Mouse (Mus musculus): ENCODE data around the gene Sos1. TPM values are rescaled to one million over a fixed set of nuclear protein-coding genes. Genes with fewer than 3 reads are reported as not detected.
A peak's percentile ranks its signal among the peaks of the same experiment; 100 is the strongest.

The Sos1 gene
- polyA plus RNA-seq, 1 experiment from 2014 or later: 3.8 TPM

GRCm38 (mm10) chr17:80505766-80506165, 25.5 kb upstream of the Sos1 start:
- WGBS: 89% methylated on average over 6 of the region's 6 CpGs
- Histone ChIP-seq H3K27ac (replicated peaks) (no peak overlapping the region), H3K27me3 (ENCODE audit: low read depth, poor library complexity, severe bottlenecking) (no peaks in the 10 kb centered on the region), H3K4me1 (no peaks in the 10 kb centered on the region; the same call in 1 of the 2 replicates), H3K9me3 (replicated peaks) (no peaks in the 10 kb centered on the region), H3K36me3 (no peaks in the 10 kb centered on the region), H3K4me3 (no peak overlapping the region)
- no peak for DNase-seq (ENCODE audit: low spot score)

DNA sequence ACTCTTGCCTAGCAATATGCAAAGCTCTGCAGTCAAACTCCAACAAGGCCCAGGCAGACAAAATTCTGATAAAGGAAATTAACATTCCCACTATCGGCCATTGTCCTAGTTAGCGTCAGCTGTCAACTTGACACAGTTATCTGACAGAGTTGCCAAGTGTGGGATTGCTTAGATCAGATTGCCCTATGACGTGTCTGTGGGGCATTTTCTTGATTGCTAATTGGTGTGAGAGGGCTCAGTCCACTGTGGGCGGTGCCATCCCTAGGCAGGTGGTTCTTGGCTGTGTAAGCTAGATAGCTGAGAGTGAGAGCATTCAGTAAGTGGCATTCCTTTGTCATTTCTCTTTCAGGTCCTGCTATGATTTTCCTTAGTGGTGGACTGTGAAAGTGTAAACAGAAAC, 25.1 kb upstream of the Sos1 start:
- Histone ChIP-seq H3K36me3 (no peaks in the 10 kb centered on the region), H3K27me3 (ENCODE audit: low read depth, poor library complexity, severe bottlenecking) (no peaks in the 10 kb centered on the region), H3K27ac (replicated peaks) (no peak overlapping the region), H3K4me3 (no peak overlapping the region), H3K4me1 (no peaks in the 10 kb centered on the region; the same call in 1 of the 2 replicates), H3K9me3 (replicated peaks) (no peaks in the 10 kb centered on the region)
- WGBS: 91% methylated on average over 4 of the region's 4 CpGs
- DNase-seq (ENCODE audit: low spot score): no peak

- Histone ChIP-seq H3K9me3 (replicated peaks) (no peaks in the 10 kb centered on the region), H3K4me3 (no peak overlapping the region), H3K36me3 (no peaks in the 10 kb centered on the region), H3K27ac (replicated peaks) (no peak overlapping the region), H3K4me1 (peaks cover 6% of the 10 kb centered on the region), H3K27me3 (ENCODE audit: low read depth, poor library complexity, severe bottlenecking) (no peaks in the 10 kb centered on the region)
- DNase-seq (ENCODE audit: low spot score): no peak
- 90% methylated on average over 2 of the region's 2 CpGs for WGBS
These were observed 21.5 kb upstream of the Sos1 start for GRCm38 (mm10) chr17:80501805-80502172.

GRCm38 (mm10) chr17:80501037-80501804, 21.0 kb upstream of the Sos1 start:
- no peaks in the 10 kb centered on the region for H3K9me3 ChIP-seq (replicated peaks)
- no peak for DNase-seq (ENCODE audit: low spot score)
- no peaks in the 10 kb centered on the region for H3K27me3 ChIP-seq (ENCODE audit: low read depth, poor library complexity, severe bottlenecking)
- WGBS: 84% methylated on average over 5 of the region's 5 CpGs
- peaks cover 6% of the 10 kb centered on the region for H3K4me1 ChIP-seq
- no peak overlapping the region for H3K27ac ChIP-seq (replicated peaks)
- no peak overlapping the region for H3K4me3 ChIP-seq
- no peaks in the 10 kb centered on the region for H3K36me3 ChIP-seq

DNA sequence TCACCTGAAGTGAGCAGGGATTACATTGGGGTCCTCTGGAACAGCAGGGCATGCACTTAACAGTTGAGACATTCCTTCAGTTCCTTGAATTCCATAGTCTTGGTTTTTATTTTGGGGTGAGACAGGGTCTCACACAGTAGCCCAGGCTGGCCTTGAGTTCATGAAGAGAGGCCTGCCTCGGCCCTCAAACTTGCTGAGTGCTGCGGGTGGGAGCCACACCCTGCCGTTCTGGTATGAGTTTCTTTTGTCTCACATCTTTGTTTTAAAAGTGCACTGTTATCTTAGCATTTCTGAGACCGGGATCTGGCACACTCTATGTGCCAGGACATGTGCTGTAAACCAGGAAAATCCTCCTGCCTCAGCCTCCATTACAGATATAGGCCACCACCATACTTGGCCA, 19.8 kb upstream of the Sos1 start:
- H3K27ac ChIP-seq (replicated peaks): no peak overlapping the region
- H3K4me3 ChIP-seq: no peak overlapping the region
- WGBS: 87% methylated on average over 4 of the region's 4 CpGs
- no peaks in the 10 kb centered on the region for H3K9me3 ChIP-seq (replicated peaks)
- no peaks in the 10 kb centered on the region for H3K27me3 ChIP-seq (ENCODE audit: low read depth, poor library complexity, severe bottlenecking)
- H3K36me3 ChIP-seq: no peaks in the 10 kb centered on the region
- peaks cover 6% of the 10 kb centered on the region for H3K4me1 ChIP-seq
- DNase-seq (ENCODE audit: low spot score): no peak

GRCm38 (mm10) chr17:80498600-80499268, 18.5 kb upstream of the Sos1 start:
- no peak overlapping the region for H3K27ac ChIP-seq (replicated peaks)
- WGBS: 66% methylated on average over 11 of the region's 11 CpGs
- H3K36me3 ChIP-seq: no peaks in the 10 kb centered on the region
- no peak overlapping the region for H3K4me3 ChIP-seq
- no peaks in the 10 kb centered on the region; the same call in 1 of the 2 replicates for H3K9me3 ChIP-seq (replicated peaks)
- no peaks in the 10 kb centered on the region for H3K27me3 ChIP-seq (ENCODE audit: low read depth, poor library complexity, severe bottlenecking)
- peaks cover 6% of the 10 kb centered on the region for H3K4me1 ChIP-seq
- no peak for DNase-seq (ENCODE audit: low spot score)

DNA sequence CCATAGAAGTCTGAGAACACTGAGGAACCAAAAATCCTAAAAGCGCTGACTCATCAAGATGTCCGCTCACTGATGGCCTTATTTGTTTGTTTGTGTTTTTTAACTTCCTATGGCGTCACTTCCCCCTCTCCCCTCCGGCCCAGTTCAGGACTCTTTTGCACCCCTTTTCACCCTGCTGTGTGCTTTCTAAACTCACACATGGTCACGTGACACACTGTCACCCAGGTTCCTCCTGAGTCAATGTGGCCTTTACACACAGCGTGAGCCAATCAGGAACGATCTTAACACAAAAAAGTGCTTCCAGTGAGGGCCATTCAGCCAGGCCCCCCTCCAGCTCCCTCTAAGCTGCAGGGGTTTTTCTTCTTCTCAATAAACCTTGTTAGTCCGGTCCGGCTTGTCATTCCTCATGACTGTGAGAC, 16.9 kb upstream of the Sos1 start:
- H3K27ac ChIP-seq (replicated peaks): peak overlapping the region; percentile 4; the same call in 1 of the 2 replicates
- DNase-seq (ENCODE audit: low spot score): peak; percentile 16
- 59% methylated on average over 9 of the region's 9 CpGs for WGBS

DNA sequence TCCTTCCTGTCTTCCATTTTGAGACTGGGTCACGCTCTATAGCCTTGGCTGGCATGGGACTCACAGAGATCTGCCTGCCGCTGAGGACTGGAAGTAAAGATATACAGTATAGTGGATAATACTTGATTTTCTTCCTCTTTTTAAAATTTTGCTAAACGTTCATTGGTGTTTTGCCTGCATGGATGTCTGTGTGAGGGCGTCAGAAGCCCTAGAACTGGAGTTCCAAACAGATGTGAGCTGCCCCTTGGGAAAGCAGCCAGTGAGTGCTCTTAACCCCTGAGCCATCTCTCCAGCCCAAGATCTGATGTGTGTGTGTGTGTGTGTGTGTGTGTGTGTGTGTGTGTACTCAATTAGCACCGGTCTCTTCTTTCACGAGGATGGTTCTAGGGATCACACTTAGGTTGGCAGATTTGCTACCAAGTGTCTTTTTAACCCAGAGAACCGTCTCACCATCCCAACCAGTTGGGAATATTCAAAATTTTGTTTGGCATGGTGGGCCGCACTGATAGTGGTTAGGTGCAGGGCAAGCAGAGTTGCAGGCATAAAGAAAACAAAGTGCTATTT, 16.4 kb upstream of the Sos1 start:
- H3K27ac ChIP-seq (replicated peaks): peak overlapping the region; percentile 4; the same call in 1 of the 2 replicates
- H3K4me1 ChIP-seq: peaks cover 6% of the 10 kb centered on the region
- no peak overlapping the region for H3K4me3 ChIP-seq
- H3K9me3 ChIP-seq (replicated peaks): no peaks in the 10 kb centered on the region; the same call in 1 of the 2 replicates
- no peaks in the 10 kb centered on the region for H3K36me3 ChIP-seq
- no peaks in the 10 kb centered on the region for H3K27me3 ChIP-seq (ENCODE audit: low read depth, poor library complexity, severe bottlenecking)
- 91% methylated on average over 8 of the region's 8 CpGs for WGBS
- no peak for DNase-seq (ENCODE audit: low spot score)

More for the DNA sequence above, 16.9 kb upstream of the Sos1 start:
- H3K4me1 ChIP-seq: peaks cover 6% of the 10 kb centered on the region
- H3K27me3 ChIP-seq (ENCODE audit: low read depth, poor library complexity, severe bottlenecking): no peaks in the 10 kb centered on the region
- H3K4me3 ChIP-seq: no peak overlapping the region
- no peaks in the 10 kb centered on the region for H3K36me3 ChIP-seq
- H3K9me3 ChIP-seq (replicated peaks): no peaks in the 10 kb centered on the region; the same call in 1 of the 2 replicates

- Histone ChIP-seq H3K36me3 (no peaks in the 10 kb centered on the region), H3K4me3 (no peak overlapping the region), H3K27ac (replicated peaks) (no peak overlapping the region), H3K9me3 (replicated peaks) (no peaks in the 10 kb centered on the region; the same call in 1 of the 2 replicates), H3K27me3 (ENCODE audit: low read depth, poor library complexity, severe bottlenecking) (no peaks in the 10 kb centered on the region), H3K4me1 (peaks cover 6% of the 10 kb centered on the region; the same call in 1 of the 2 replicates)
- WGBS: 87% methylated on average over 6 of the region's 6 CpGs
- no peak for DNase-seq (ENCODE audit: low spot score)
These were observed 15.9 kb upstream of the Sos1 start for GRCm38 (mm10) chr17:80496185-80496584.

GRCm38 (mm10) chr17:80493891-80494290, 13.6 kb upstream of the Sos1 start:
- Histone ChIP-seq H3K4me3 (no peak overlapping the region), H3K27ac (replicated peaks) (no peak overlapping the region), H3K36me3 (no peaks in the 10 kb centered on the region), H3K4me1 (peaks cover 6% of the 10 kb centered on the region; the same call in 1 of the 2 replicates), H3K9me3 (replicated peaks) (no peaks in the 10 kb centered on the region; the same call in 1 of the 2 replicates), H3K27me3 (ENCODE audit: low read depth, poor library complexity, severe bottlenecking) (no peaks in the 10 kb centered on the region)
- WGBS: 79% methylated on average over 1 of the region's 1 CpGs
- no peak for DNase-seq (ENCODE audit: low spot score)

DNA sequence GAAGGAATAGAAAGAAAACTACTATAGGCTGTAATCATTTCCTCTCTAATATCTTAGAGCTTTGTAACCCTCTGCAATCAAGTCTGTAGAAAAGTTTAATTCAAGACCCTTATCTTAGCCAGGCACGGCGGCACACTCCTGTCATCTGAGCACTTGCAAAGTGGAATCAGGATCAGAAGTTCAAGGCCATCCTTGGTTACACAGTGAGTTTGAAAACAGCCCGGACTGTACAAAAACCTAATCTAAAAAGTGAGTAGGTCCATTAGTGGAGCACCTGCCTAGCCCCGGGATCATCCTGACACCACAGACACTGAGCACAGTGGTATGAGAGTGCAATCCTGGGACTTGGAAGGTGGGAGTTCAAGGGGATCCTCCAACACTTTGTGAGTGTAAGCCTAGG, 12.6 kb upstream of the Sos1 start:
- Histone ChIP-seq H3K4me3 (no peak overlapping the region), H3K9me3 (replicated peaks) (no peaks in the 10 kb centered on the region; the same call in 1 of the 2 replicates), H3K27ac (replicated peaks) (no peak overlapping the region), H3K4me1 (peaks cover 6% of the 10 kb centered on the region; the same call in 1 of the 2 replicates), H3K27me3 (ENCODE audit: low read depth, poor library complexity, severe bottlenecking) (no peaks in the 10 kb centered on the region), H3K36me3 (no peaks in the 10 kb centered on the region)
- 85% methylated on average over 4 of the region's 4 CpGs for WGBS
- DNase-seq (ENCODE audit: low spot score): no peak

DNA sequence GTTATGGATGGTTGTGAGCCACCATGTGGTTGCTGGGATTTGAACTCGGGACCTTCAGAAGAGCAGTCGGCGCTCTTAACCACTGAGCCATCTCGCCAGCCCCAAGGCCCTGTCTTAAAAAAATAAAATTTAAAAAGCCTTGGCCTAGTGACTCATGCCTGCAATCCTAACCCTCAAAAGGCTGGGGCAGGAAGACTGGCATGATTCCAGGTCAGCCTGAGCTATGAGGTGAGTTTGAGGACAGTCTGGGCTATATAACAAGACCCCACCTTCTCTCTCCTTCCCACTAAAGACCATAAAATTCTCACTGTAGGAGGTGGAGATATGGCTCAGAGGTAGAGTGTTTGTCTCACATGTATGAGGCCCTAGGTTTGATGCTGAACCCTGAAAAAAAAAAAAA, 12.0 kb upstream of the Sos1 start:
- no peaks in the 10 kb centered on the region for H3K36me3 ChIP-seq
- H3K27me3 ChIP-seq (ENCODE audit: low read depth, poor library complexity, severe bottlenecking): no peaks in the 10 kb centered on the region
- no peak overlapping the region for H3K27ac ChIP-seq (replicated peaks)
- H3K9me3 ChIP-seq (replicated peaks): no peaks in the 10 kb centered on the region; the same call in 1 of the 2 replicates
- peaks cover 3% of the 10 kb centered on the region; the same call in 1 of the 2 replicates for H3K4me1 ChIP-seq
- H3K4me3 ChIP-seq: no peak overlapping the region
- WGBS: 90% methylated on average over 4 of the region's 4 CpGs
- DNase-seq (ENCODE audit: low spot score): no peak

DNA sequence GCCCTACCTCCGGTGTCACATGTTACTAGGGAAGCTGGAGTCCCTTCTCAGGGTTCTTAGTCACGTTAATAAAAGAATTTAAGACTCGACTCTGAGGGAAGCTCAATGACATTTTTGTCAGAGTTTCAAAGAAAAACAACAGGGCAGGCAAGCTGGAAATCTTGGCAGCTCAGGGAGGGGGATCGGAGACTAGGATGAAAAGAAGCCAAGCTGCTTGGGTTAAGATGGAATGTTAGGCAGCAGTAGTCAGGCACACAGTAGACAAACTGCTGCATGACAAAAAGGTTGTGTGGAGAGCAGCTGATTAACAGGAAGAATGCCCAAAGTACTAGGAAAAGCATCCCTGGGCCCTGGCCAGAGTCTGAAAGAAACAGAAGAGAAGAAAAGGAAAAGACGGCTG, 9.9 kb upstream of the Sos1 start:
- H3K36me3 ChIP-seq: no peaks in the 10 kb centered on the region
- WGBS: 79% methylated on average over 5 of the region's 5 CpGs

More for the DNA sequence above, 9.9 kb upstream of the Sos1 start:
- H3K27me3 ChIP-seq (ENCODE audit: low read depth, poor library complexity, severe bottlenecking): no peaks in the 10 kb centered on the region
- no peaks in the 10 kb centered on the region; the same call in 1 of the 2 replicates for H3K9me3 ChIP-seq (replicated peaks)
- H3K27ac ChIP-seq (replicated peaks): no peak overlapping the region
- DNase-seq (ENCODE audit: low spot score): no peak
- H3K4me1 ChIP-seq: no peaks in the 10 kb centered on the region
- H3K4me3 ChIP-seq: no peak overlapping the region

Measured in midbrain, embryonic 10.5 days (tissue).